Mouse (Mus musculus): ENCODE data around the gene Fzr1. TPM values are rescaled to one million over a fixed set of nuclear protein-coding genes. Genes with fewer than 3 reads are reported as not detected.

Gene Fzr1
- total RNA-seq (2021): 10 to 100 TPM; 32.2 to 33.5 TPM
- long read RNA-seq, experiment 1, transcript Fzr1-205 (14 exons, 3,057 nt): major isoform, 65 of 94 reads
- long read RNA-seq, experiment 1, partial matches to known transcripts: 10 of 94 reads
- long read RNA-seq, experiment 1, other reads (novel, unspliced or antisense): 15 of 94 reads
- long read RNA-seq, experiment 2, transcript Fzr1-205 (14 exons, 3,057 nt): major isoform, 81 of 111 reads
- long read RNA-seq, experiment 2, partial matches to known transcripts: 10 of 111 reads
- long read RNA-seq, experiment 2, other reads (novel, unspliced or antisense): 19 of 111 reads

- DNase-seq (ENCODE audit: low spot score in 2 of 2): no peak
Measured at GRCm38 (mm10) chr10:81377793-81378552, at the start of gene Fzr1. Gene Fzr1, minus strand, starts transcription at chr10:81378516.

DNA sequence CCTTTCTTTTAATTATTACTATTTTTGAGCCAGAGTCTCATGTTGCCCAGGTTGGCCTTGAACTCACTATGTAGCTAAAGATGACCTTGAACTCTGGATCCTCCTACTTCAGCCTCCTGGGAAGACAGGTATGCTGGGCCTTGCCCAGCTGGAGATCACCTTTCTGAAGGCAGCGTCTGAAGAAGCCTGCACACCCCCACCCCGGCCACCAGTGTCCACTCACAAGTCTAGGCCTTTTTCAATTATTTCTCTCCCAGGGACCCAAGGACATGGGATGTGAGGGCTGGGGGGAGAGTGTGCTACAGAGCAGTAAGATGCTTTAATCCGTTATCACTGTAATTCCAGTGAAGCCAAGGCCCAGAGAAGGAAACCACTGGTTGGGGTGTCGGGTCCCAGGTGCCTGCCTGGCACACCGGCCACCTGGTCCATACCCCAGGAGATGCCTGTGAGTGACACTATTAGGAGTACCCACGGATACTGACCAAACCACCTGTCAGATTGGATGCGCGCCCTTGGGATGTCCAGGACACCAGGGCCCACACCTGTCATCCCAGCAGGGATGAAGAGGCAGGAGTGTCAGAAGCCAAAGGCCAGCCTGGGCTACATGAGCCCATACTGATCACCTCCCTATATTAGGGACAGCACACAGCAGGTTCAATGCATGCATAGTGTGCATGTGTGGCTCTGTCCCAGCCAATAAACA, 49.6 kb upstream of the Fzr1 start:
- DNase-seq (ENCODE audit: low spot score in 2 of 2): peak; percentile 14 to 17

DNA sequence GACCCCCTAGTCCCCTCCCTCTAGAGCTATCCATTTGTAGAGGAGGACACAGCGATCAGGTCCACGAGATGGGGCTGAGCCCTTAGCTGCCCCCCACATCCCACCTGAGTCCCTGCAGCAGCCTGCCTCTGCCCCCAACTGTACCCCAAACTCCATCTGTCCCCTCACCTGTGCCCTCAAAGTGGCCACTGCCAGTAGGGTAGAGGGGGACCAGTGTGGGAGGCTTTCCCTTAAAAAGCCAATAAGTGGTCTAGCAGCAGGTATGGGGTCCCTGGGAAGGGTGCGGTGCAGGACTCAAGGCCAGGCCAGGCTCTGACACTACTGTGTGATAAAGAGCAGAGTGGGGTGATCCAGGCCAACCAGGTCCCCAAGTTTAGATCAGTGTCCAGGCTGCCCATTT, 49.0 kb upstream of the Fzr1 start:
- DNase-seq (ENCODE audit: low spot score in 2 of 2): peak in 1 of 2 experiments; percentile 18

DNA sequence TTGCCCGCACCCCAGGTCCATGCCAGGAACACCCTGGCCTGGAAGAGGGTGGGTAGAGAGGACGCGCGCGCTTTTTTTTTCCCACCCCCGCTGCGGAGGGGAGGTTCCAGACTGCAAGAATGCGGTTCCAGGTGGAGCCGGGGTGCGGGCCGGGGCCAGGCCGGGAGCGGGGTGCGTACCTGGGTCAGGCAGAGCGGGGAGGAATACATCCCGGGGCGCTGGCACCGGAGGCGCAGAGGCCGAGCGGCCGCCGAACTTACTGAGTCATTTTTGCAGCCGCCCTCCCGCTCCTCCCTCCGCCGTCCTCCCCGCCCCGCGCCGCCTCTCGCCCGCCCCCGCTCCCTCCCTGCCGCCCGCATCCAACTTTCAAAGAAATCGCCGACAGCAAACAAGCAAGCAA, 48.6 kb upstream of the Fzr1 start:
- DNase-seq (ENCODE audit: low spot score in 2 of 2): peak; percentile 66 to 78

DNA sequence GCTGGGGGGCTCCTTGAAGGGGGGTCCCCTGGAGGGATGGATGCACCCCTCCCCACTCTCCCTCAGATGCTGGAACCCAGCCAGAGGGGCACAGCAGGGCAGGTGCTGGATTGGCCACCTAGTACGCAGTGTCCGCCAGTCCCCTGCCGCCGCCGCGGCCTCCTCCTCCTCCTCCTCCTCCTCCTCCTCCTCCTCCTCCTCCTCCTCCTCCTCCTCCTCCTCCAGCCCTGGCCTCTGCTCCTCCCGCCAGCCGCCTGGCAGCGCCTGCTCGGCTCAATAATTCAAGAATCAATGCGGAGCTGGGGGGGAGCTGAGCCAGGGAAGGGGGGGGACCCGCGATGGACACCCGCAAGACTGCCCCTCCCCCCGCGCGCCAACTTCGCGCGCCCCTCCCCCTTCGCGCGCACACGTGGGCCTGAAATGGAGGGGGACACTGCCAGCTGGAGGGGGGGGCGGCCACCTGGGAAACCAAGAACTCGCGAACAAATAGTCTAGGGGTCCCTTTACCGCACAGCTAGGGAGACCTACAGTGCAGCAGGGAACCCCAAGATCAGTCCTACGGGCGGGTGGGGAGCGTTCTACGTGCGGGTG, 47.9 kb upstream of the Fzr1 start:
- peak; percentile 27 to 58 for DNase-seq (ENCODE audit: low spot score in 2 of 2)

- peak; percentile 34 to 71 for DNase-seq (ENCODE audit: low spot score in 2 of 2)
Measured at GRCm38 (mm10) chr10:81425236-81425850, 47.0 kb upstream of the Fzr1 start.

DNA sequence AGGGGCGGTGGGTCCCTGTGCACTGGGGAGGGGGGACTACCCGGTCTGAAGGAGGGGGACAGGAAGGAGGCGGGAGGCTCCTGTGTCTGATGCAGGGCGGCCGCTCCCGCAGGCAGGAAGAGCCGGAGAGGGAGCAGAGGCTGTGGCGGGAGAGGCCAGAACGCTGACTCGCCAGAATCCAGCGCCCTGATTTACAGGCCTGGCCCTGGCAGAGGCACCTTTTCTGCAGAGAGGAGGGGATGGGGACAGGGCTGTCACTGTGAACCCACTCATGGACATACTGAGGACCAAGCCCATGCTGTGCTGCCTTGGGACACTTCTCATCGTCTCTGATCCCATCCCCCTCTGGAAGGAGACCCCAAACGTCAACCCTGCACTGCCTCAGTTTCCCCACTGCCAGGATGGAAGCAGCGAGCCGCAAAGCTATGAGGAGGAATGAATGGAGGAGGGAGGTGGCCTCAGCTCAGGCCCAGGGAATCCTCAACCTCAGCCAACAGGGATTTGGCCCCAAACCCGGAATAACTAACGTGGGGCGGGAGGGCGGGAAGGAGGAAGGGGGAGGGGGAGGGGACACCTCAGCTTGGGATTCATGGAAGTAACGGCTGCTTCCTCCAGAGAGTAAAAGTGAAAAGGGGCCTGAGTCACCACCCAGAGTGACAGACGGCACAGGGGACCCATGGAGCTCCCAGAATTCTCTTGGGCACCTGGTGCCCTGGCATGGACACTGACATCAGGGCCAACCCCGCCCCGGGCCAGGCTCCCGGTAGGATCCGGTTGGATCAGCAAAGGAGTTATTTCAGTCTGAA, 46.1 kb upstream of the Fzr1 start:
- DNase-seq (ENCODE audit: low spot score in 2 of 2): peak; percentile 55 to 72

DNA sequence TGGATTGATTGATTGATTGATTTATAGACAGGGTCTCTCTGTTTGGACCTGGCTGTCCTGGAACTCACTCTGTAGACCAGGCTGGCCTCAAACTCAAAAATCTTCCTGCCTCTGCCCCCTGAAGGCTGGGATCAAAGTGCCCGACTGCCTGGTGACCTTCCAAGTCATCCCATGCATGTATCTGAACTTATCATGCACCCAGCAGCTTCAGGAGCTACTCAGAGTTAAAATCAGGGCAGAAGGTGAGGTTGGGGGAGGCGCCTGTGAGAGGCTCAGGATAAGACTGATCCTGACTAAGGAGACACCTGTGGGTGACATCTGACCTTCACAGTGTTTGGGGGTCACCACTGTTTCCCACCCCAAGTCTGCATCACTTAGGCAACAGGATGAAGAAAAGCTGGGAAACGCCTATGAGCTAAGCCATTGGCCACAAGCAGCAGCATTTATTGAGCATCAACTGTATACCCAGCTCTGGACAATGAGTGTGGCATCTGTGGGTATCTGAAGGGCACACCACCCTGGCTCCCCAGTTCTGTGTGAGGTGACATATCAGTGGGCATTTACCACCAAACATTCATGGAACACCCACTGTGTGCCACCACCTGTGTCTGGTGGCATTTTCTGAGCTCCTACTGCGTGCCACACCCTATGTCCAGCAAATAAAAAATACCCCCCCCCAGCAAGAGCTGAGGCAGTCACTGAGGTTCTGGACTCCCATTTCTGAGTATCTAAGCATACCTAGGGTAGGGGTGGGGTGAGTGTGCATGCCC, 45.3 kb upstream of the Fzr1 start:
- peak; percentile 7 to 14 for DNase-seq (ENCODE audit: low spot score in 2 of 2)

GRCm38 (mm10) chr10:81422661-81423217, 44.4 kb upstream of the Fzr1 start:
- DNase-seq (ENCODE audit: low spot score in 2 of 2): no peak

GRCm38 (mm10) chr10:81422191-81422590, 43.9 kb upstream of the Fzr1 start:
- DNase-seq (ENCODE audit: low spot score in 2 of 2): peak; percentile 15 to 16

DNA sequence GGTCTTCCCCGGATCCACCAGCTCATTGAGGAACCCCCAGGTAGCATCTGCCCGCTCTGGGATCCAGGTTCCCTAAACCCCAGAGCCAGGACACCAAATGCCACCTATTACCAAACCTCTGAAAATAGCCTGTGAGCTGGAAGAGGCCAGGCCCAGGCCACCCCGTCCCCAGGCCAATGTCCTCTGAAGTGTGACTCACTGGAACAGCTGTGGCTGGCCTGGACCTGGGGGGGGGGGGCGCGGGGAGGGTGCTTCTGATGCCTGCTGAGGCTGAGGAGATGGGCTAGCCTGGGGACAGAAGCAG, 43.4 kb upstream of the Fzr1 start:
- DNase-seq (ENCODE audit: low spot score in 2 of 2): peak; percentile 14 to 24

DNA sequence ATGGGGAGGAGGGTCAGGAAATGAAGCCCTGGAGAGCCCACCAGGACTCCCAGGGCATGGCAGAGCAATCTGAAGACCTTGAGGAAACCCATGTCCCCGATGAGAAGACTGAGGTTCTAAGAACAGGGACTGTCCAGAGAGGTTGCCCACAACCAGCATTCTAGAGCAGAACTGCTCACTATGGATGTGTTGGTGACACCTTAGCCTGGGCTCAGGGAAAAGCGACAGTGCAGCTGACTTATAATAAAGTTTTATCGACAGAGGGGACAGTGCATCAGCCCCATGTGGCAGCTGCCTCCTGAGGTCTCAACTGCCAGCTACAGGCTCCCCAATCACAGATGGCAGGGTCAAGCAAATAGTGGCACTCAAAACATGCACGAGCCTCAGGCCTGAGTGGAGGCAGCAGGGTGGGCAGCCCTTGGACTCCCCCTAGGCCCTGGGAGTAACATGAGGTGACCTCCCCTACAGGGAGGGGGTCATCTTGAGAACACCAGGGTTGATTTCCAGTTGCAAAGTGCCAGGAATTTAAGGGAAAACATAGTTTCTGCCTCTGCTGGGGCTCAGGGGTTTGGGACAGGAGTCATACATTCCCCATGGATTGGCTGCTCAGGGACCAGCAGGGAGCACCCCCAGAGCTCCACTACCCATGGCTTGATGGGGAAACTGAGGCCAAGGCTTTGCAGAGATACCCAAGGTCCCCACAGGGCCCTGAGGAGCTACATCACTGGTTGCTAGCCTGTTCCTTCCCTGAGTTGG, 42.9 kb upstream of the Fzr1 start:
- DNase-seq (ENCODE audit: low spot score in 2 of 2): peak in 1 of 2 experiments; percentile 7

DNA sequence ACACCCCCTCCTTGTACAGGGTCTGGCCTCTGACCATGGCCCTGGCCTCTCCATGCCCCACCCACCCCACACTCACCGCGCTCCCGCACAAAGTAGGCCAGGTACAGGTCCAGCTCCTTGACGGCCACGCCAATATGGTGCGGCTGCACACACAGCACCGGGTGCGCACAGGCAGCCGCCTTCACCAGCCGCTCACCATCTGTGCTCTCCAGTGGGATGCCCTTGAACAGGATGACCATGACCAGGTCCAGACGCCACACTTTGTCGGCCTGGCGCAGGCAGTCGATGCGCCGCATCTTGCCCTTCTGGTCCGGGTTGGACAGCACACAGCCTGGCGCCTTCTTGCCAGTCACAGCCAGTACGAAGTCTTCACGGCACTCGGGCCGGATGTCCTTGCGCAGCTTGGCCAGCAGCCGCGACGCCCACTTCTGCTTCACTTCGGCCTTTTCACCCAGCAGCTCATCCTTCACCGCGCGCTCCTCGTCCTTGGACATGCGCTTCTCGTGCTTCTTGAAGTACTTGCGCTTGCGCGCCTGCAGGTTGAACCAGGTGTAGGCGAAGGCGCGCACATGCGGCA, 42.0 kb upstream of the Fzr1 start:
- DNase-seq (ENCODE audit: low spot score in 2 of 2): peak; percentile 20 to 24

DNA sequence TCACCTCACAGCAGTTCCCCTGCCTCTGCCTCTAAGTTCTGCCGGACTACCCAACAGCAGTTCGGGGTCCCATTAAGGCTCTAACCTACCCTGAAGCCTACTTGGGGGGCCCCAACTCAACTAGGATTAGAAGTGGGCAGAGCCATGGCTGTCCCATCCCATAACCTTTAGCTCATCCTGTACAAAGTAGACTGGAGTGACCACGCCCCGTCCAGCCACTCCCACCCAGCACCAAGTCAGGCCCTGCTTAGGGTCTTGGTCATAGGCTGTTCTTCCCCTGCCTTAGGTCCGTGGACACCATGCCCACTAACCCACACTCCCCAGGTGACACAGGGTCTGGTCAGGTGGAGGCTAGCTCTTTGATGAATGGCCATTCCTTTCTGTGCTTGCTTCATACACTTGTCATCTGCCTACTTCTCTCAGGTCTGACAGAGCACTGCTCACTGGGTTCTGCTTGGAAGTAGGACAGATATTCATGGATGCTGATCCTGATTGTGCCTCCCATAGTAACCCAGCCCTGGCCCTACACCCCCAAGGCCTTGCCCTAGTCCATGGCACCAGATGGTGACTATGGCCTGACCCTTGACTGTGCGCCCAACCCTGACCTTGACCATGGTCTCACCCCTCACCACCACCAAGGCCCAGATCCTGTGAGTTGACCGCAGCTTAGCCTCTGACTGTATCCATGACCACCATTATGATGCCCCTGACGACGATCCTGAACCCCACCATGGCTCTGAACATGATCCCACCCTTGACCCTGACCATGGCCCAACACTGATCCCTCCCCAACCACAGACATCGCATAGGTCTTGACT, 41.0 kb upstream of the Fzr1 start:
- DNase-seq (ENCODE audit: low spot score in 2 of 2): peak; percentile 10 to 15

GRCm38 (mm10) chr10:81418216-81419070, 40.1 kb upstream of the Fzr1 start:
- DNase-seq (ENCODE audit: low spot score in 2 of 2): no peak
